In the genomic region with DNA sequence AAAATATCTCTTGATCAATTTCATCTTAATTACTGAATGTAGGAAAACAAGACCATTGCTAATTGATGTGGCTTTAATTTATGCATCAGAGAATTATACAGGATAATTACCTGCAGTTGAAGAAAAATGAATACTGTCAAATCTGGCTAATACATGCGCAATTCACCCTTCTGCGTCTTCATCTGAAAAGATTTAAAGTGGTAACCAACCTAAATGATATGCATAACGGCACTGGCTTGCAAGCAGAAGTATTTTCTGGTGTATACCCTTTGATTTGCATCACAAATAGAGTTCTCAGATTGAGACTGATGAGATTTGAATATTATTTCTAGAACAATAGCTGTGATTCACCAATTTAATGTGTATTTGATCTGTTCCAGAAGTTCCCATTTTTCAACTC, we compare ENCODE assay signal across 13 mouse cellular contexts.
"Had no signal": no experiment of that assay in that cellular context is flagged by ENCODE, and none has a peak within 500 bp of the region (broad histone marks: within the 10 kb centered on the region; RNA-seq: fewer than 3 reads in every experiment).

No protein-coding gene starts in this region.

- DNase-seq: kidney, postnatal 14 days; layer of hippocampus, adult 9-11 months; layer of hippocampus, postnatal 36 days; lung, embryonic 14.5 days; lung, postnatal 10 days; thymus, postnatal 4 days had no signal

- H3K36me3 ChIP-seq: kidney, embryonic 15.5 days; limb, embryonic 15.5 days; liver, embryonic 12.5 days; midbrain, embryonic 12.5 days had no signal

- H3K9me3 ChIP-seq: kidney, embryonic 15.5 days; limb, embryonic 15.5 days; liver, embryonic 12.5 days; megakaryocyte, embryonic 14.5 days; midbrain, embryonic 12.5 days had no signal

- H3K27ac ChIP-seq: kidney, embryonic 15.5 days; limb, embryonic 15.5 days; liver, embryonic 12.5 days; macrophage; stomach, postnatal 0 days had no signal

- H3K4me3 ChIP-seq: kidney, embryonic 15.5 days; limb, embryonic 15.5 days; liver, embryonic 12.5 days; megakaryocyte, embryonic 14.5 days; midbrain, embryonic 12.5 days had no signal

- H3K4me2 ChIP-seq: kidney, embryonic 15.5 days; limb, embryonic 15.5 days; liver, embryonic 12.5 days; lung, embryonic 14.5 days; midbrain, embryonic 12.5 days had no signal

- H3K4me1 ChIP-seq: kidney, embryonic 15.5 days; liver, embryonic 12.5 days had no signal

- ATAC-seq: liver, embryonic 12.5 days had no signal

- H3K9ac ChIP-seq: kidney, embryonic 15.5 days; limb, embryonic 15.5 days; liver, embryonic 12.5 days; lung, embryonic 14.5 days; midbrain, embryonic 12.5 days had no signal

- H3K27me3 ChIP-seq: kidney, embryonic 15.5 days; limb, embryonic 15.5 days; liver, embryonic 12.5 days; megakaryocyte, embryonic 14.5 days; midbrain, embryonic 12.5 days had no signal
